Mouse (Mus musculus) lung, embryonic 14.5 days (tissue): Measurements from ENCODE around the gene Gm49661. TPM values are rescaled to one million over a fixed set of nuclear protein-coding genes. Genes with fewer than 3 reads are reported as not detected.

Experiments
- ATAC-seq: fragments of 200-750 bp; cut with Nextera tagmentation; 2 replicates; pipeline ENCODE4 v1.8.0; 2017; ENCODE audit warnings: mild to moderate bottlenecking, moderate TSS enrichment, moderate library complexity; ENCODE audit not compliant: insufficient read depth
- DNase-seq: peaks from one replicate; pipeline ENCODE4 v3.0.0-alpha.2; 2015
- H3K27ac ChIP-seq: fragments of 300-500 bp; sonication (generic); 2 replicates; pipeline ENCODE4 v1.5.1; 2014; ENCODE audit warnings: low read depth, mild to moderate bottlenecking, moderate library complexity
- H3K27me3 ChIP-seq: fragments of 300-500 bp; sonication (generic); 2 replicates; pipeline ENCODE4 v1.6.1; 2014; ENCODE audit warnings: low read length, control low read depth; ENCODE audit not compliant: insufficient read depth
- H3K36me3 ChIP-seq: fragments of 300-500 bp; sonication (generic); 2 replicates; pipeline ENCODE4 v1.6.1; 2014; ENCODE audit warnings: control low read depth; ENCODE audit not compliant: insufficient read depth
- H3K4me1 ChIP-seq: fragments of 300-500 bp; sonication (generic); 2 replicates; pipeline ENCODE4 v1.6.1; 2014; ENCODE audit warnings: antibody characterized with exemption, control low read depth; ENCODE audit not compliant: insufficient read depth
- H3K4me2 ChIP-seq: fragments of 300-500 bp; sonication (generic); 2 replicates; pipeline ENCODE4 v1.6.1; 2014; ENCODE audit warnings: mild to moderate bottlenecking
- H3K4me3 ChIP-seq: fragments of 300-500 bp; sonication (generic); 2 replicates; pipeline ENCODE4 v1.5.1; 2014; ENCODE audit warnings: low read depth, low read length
- H3K9ac ChIP-seq: fragments of 300-500 bp; sonication (generic); 2 replicates; pipeline ENCODE4 v1.6.1; 2014
- H3K9me3 ChIP-seq: fragments of 300-500 bp; sonication (generic); 2 replicates; pipeline ENCODE4 v1.6.1; 2016; ENCODE audit warnings: low read depth, low read length, control low read depth
- CTCF ChIP-seq: IDR thresholded peaks from 2 replicates; pipeline ENCODE4 v1.5.1; 2016; ENCODE audit warnings: antibody characterized with exemption, low read depth
- WGBS: fragments of 180-500 bp; shearing (Covaris S2); extraction: QIAGEN DNeasy Blood & Tissue Kit; methylation state at CpG from one replicate; pipeline ENCODE4 v1.1.7; 2014; 5-methylcytosine and 5-hydroxymethylcytosine counted together
- polyA plus RNA-seq: library from polyadenylated mRNA; unstranded; fragments of >200 nt; fragmentation: Nextera tagmentation; extraction: Ambion mirVana; gene quantifications from 2 replicates; pipeline ENCODE4 v1.2.1, GENCODE M21; 2014

Gene Gm49661
- not detected in 2 replicates for polyA plus RNA-seq

DNA sequence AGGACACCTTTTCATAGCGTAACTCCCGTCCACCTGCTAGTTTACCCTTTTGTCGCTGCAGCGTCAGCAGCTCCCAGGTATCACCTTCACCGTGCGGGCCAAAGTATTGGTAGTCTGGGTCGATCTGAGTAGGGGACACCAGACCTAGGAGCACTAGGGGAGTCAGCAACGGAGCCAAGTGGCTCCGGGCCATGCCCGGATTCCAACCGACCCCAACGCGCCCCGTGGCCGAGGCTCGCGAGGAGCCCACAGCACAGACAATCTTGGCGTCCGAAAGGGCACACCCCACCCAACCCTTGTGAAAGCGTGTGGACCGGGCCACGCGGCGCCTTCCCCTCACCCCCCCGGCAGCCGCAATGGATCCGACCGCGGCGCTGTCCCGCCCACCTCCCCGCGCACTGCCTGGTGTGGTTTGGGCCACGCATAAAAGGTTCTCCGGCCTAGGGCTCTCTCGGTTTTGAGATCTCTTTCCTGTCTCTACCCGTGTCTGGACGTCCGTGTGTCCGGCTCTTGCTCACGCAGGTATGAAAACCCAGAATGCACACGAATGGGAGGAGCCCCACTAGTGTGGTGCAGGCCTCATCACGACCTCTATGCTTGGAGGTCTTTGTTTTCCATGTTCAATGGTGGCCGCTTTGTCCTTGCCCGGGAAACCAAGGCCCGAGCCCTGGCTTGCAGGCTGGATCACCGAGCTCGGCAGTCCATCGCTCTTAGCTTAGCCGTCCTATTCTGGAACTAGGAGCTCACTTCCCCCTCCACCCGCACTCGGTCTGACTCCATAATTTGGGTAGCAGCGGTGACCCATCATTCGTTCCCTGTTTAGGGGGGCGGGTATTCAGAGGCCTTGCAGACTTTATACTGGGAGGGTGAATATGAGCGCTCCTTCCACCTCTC lies at the start of gene Gm49661, which contains the start of the genes Prdx2 and Rnaseh2a:
TSS of gene Gm49661 (minus strand) at position 193 of the 894 bp plus-strand sequence.
TSS of gene Prdx2 (plus strand) at position 347 of the 894 bp plus-strand sequence.
TSS of gene Rnaseh2a (minus strand) at position 527 of the 894 bp plus-strand sequence.
- Histone ChIP-seq H3K4me3 (peak within 1 kb of the TSS; percentile 67), H3K9me3 (no peaks in the 10 kb centered on the region), H3K9ac (peak within 1 kb of the TSS; percentile 94), H3K27me3 (no peaks in the 10 kb centered on the region), H3K4me1 (peaks cover 7% of the 10 kb centered on the region), H3K27ac (peak within 1 kb of the TSS; percentile 91), H3K36me3 (peaks cover 43% of the 10 kb centered on the region), H3K4me2 (peak within 1 kb of the TSS; percentile 95)
- WGBS = under 1% methylated on average over 56 of the region's 56 CpGs
- DNase-seq = peak; percentile 87
- no peak for TF ChIP-seq CTCF
- peak; percentile 72 for ATAC-seq

DNA sequence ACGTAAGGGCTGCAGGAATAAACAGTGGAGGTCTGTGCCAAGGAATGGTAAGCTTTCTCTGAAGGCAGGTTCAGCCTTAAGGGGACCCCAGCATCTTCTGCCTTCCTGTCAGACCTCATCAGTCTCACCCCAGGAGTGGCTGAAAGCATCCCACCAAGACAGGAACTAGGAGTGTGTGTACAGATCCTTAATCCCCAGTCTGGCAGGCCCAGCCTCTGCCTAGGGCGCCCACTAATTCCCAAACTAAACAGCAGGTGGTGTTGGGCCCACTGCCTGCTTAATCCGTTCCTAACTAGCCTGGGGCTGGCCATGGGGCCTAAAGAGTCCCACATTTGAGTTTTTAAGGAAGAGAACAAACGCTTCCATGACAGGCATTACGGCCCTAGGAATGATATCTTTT lies 48.0 kb upstream of the Gm49661 start:
- H3K4me3 ChIP-seq = no peak overlapping the region
- H3K27ac ChIP-seq = no peak overlapping the region
- H3K36me3 ChIP-seq = peaks cover 49% of the 10 kb centered on the region
- H3K9me3 ChIP-seq = no peaks in the 10 kb centered on the region
- no peaks in the 10 kb centered on the region for H3K4me1 ChIP-seq
- H3K9ac ChIP-seq = no peak overlapping the region
- no peak overlapping the region for H3K4me2 ChIP-seq
- 45% methylated on average over 5 of the region's 5 CpGs for WGBS
- ATAC-seq (no peak), DNase-seq (no peak)
- peaks cover 19% of the 10 kb centered on the region for H3K27me3 ChIP-seq
- no peak for TF ChIP-seq CTCF

GRCm38 (mm10) chr8:85016724-85017123 lies 47.5 kb upstream of the Gm49661 start:
- Histone ChIP-seq H3K27ac (no peak overlapping the region), H3K4me3 (no peak overlapping the region), H3K4me2 (no peak overlapping the region), H3K9ac (no peak overlapping the region), H3K9me3 (no peaks in the 10 kb centered on the region), H3K4me1 (no peaks in the 10 kb centered on the region), H3K36me3 (peaks cover 44% of the 10 kb centered on the region), H3K27me3 (peaks cover 20% of the 10 kb centered on the region)
- 54% methylated on average over 10 of the region's 10 CpGs for WGBS
- ATAC-seq = no peak
- no peak for TF ChIP-seq CTCF
- DNase-seq = no peak

- WGBS = 44% methylated on average over 2 of the region's 2 CpGs
- Histone ChIP-seq H3K27me3 (peaks cover 37% of the 10 kb centered on the region), H3K4me1 (no peaks in the 10 kb centered on the region), H3K36me3 (peaks cover 22% of the 10 kb centered on the region), H3K4me3 (peak within 1 kb of the TSS; percentile 24), H3K4me2 (peak within 1 kb of the TSS; percentile 51), H3K9me3 (no peaks in the 10 kb centered on the region), H3K9ac (no peak within 1 kb of the TSS), H3K27ac (no peak within 1 kb of the TSS)
- DNase-seq (no peak), ATAC-seq (no peak)
- TF ChIP-seq CTCF = no peak
Measured at GRCm38 (mm10) chr8:85014431-85014830, 45.2 kb upstream of the Gm49661 start, which contains the start of gene Best2. Gene Best2, minus strand, starts transcription at chr8:85014531.

GRCm38 (mm10) chr8:85013230-85013840 lies 44.1 kb upstream of the Gm49661 start:
- peak; percentile 87 for DNase-seq
- Histone ChIP-seq H3K4me3 (peak overlapping the region; percentile 24), H3K9me3 (no peaks in the 10 kb centered on the region), H3K4me2 (peak overlapping the region; percentile 51), H3K36me3 (peaks cover 11% of the 10 kb centered on the region; the same call in 1 of the 2 replicates), H3K27me3 (peaks cover 42% of the 10 kb centered on the region), H3K27ac (no peak overlapping the region), H3K4me1 (no peaks in the 10 kb centered on the region), H3K9ac (no peak overlapping the region)
- peak; percentile 79 for TF ChIP-seq CTCF
- peak; percentile 50; the same call in 1 of the 2 replicates for ATAC-seq
- WGBS = 6% methylated on average over 26 of the region's 26 CpGs

DNA sequence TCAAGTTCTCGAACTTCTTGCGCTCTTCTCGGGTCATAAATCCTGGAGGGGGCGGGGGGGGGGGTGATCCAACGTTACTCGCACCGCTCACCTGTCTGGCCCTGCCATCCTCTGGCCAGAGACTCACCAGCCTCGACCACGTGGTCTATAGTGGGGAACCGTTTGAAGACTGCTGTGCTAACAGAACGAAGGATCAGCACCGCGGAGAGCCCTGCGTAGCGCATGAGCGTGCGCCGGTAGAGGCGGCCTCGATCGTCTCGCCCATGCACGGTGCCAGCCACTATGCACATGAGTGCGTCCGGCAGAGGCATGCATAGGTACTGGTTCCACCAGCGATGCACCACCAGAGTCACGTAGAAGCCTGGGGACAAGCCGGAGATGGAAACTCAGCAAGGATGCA lies 42.0 kb upstream of the Gm49661 start:
- H3K27me3 ChIP-seq = peaks cover 50% of the 10 kb centered on the region
- TF ChIP-seq CTCF = no peak
- ATAC-seq = no peak
- no peak overlapping the region for H3K9ac ChIP-seq
- H3K36me3 ChIP-seq = no peaks in the 10 kb centered on the region
- no peak overlapping the region for H3K4me2 ChIP-seq
- H3K4me1 ChIP-seq = no peaks in the 10 kb centered on the region
- 14% methylated on average over 28 of the region's 28 CpGs for WGBS
- H3K27ac ChIP-seq = no peak overlapping the region
- peak; percentile 24 for DNase-seq
- H3K9me3 ChIP-seq = no peaks in the 10 kb centered on the region
- H3K4me3 ChIP-seq = no peak overlapping the region

DNA sequence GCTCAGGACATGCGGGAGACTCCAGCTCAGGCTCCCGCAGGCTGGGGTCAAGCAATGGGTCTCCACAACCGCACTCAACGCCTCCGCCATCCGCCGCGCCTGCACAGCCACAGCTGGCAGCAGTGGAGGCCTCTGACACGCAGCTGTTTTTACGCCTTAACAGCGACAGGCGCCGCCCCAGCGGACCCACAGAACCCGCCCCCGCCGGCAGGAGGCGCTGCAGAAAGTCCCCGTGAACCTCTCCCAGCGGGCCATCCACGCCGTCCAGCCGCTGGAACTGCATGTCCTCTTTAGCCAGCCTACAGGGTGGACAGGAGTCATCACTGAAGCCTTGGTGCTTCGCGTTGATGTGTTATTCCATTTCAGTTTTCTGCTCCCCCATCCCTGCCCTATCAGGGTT lies 38.5 kb upstream of the Gm49661 start:
- ATAC-seq (no peak), DNase-seq (peak; percentile 35)
- H3K27ac ChIP-seq = no peak overlapping the region
- no peaks in the 10 kb centered on the region for H3K36me3 ChIP-seq
- 16% methylated on average over 25 of the region's 25 CpGs for WGBS
- no peak overlapping the region for H3K4me3 ChIP-seq
- peak; percentile 54 for TF ChIP-seq CTCF
- peaks cover 33% of the 10 kb centered on the region for H3K27me3 ChIP-seq
- no peak overlapping the region for H3K9ac ChIP-seq
- no peak overlapping the region for H3K4me2 ChIP-seq
- no peaks in the 10 kb centered on the region for H3K4me1 ChIP-seq
- no peaks in the 10 kb centered on the region for H3K9me3 ChIP-seq
